Mouse (Mus musculus): ENCODE measurements around the gene Edc4. TPM values are rescaled to one million over a fixed set of nuclear protein-coding genes. Genes with fewer than 3 reads are reported as not detected.

The Edc4 gene
- polyA plus RNA-seq, 1 experiment = 87.8 TPM

- Histone ChIP-seq H3K4me3 (ENCODE audit: control insufficient read depth, low read depth, low read length) (no peak overlapping the region), H3K36me3 (ENCODE audit: control insufficient read depth, insufficient read depth, low read length) (no peaks in the 10 kb centered on the region), H3K4me1 (ENCODE audit: control insufficient read depth, insufficient read depth, low read length) (peaks cover 13% of the 10 kb centered on the region), H3K27me3 (ENCODE audit: control insufficient read depth, insufficient read depth, low read length) (no peaks in the 10 kb centered on the region), H3K27ac (ENCODE audit: control insufficient read depth, insufficient read depth, low read depth, low read length) (no peak overlapping the region)
- no peak for TF ChIP-seq CTCF (IDR thresholded peaks at IDR 0.05; ENCODE audit: control insufficient read depth, insufficient read depth, insufficient replicate concordance, low read depth, low read length)
- TF ChIP-seq POLR2A (IDR thresholded peaks at IDR 0.05; ENCODE audit: control insufficient read depth, low read depth, low read length) = no peak
Measured at GRCm38 (mm10) chr8:105935105-105935504, 54.4 kb downstream of the Edc4 start.

GRCm38 (mm10) chr8:105935863-105936603, 55.4 kb downstream of the Edc4 start:
- no peaks in the 10 kb centered on the region for H3K36me3 ChIP-seq (ENCODE audit: control insufficient read depth, insufficient read depth, low read length)

GRCm38 (mm10) chr8:105936866-105937475, 56.3 kb downstream of the Edc4 start:
- Histone ChIP-seq H3K36me3 (ENCODE audit: control insufficient read depth, insufficient read depth, low read length) (no peaks in the 10 kb centered on the region), H3K4me1 (ENCODE audit: control insufficient read depth, insufficient read depth, low read length) (peaks cover 13% of the 10 kb centered on the region), H3K27me3 (ENCODE audit: control insufficient read depth, insufficient read depth, low read length) (no peaks in the 10 kb centered on the region), H3K4me3 (ENCODE audit: control insufficient read depth, low read depth, low read length) (peak overlapping the region; percentile 95), H3K27ac (ENCODE audit: control insufficient read depth, insufficient read depth, low read depth, low read length) (peak overlapping the region; percentile 86)
- TF ChIP-seq CTCF (IDR thresholded peaks at IDR 0.05; ENCODE audit: control insufficient read depth, insufficient read depth, insufficient replicate concordance, low read depth, low read length) (no peak), POLR2A (IDR thresholded peaks at IDR 0.05; ENCODE audit: control insufficient read depth, low read depth, low read length) (peak; percentile 67)

More at GRCm38 (mm10) chr8:105935863-105936603, 55.4 kb downstream of the Edc4 start:
- no peaks in the 10 kb centered on the region for H3K27me3 ChIP-seq (ENCODE audit: control insufficient read depth, insufficient read depth, low read length)
- H3K4me3 ChIP-seq (ENCODE audit: control insufficient read depth, low read depth, low read length) = no peak overlapping the region
- no peak overlapping the region for H3K27ac ChIP-seq (ENCODE audit: control insufficient read depth, insufficient read depth, low read depth, low read length)
- TF ChIP-seq POLR2A (IDR thresholded peaks at IDR 0.05; ENCODE audit: control insufficient read depth, low read depth, low read length) = no peak
- no peak for TF ChIP-seq CTCF (IDR thresholded peaks at IDR 0.05; ENCODE audit: control insufficient read depth, insufficient read depth, insufficient replicate concordance, low read depth, low read length)
- H3K4me1 ChIP-seq (ENCODE audit: control insufficient read depth, insufficient read depth, low read length) = peaks cover 13% of the 10 kb centered on the region

GRCm38 (mm10) chr8:105937496-105938305, 57.0 kb downstream of the Edc4 start:
- H3K4me1 ChIP-seq (ENCODE audit: control insufficient read depth, insufficient read depth, low read length) = peaks cover 13% of the 10 kb centered on the region
- H3K36me3 ChIP-seq (ENCODE audit: control insufficient read depth, insufficient read depth, low read length) = no peaks in the 10 kb centered on the region
- TF ChIP-seq CTCF (IDR thresholded peaks at IDR 0.05; ENCODE audit: control insufficient read depth, insufficient read depth, insufficient replicate concordance, low read depth, low read length) (no peak), POLR2A (IDR thresholded peaks at IDR 0.05; ENCODE audit: control insufficient read depth, low read depth, low read length) (no peak)
- H3K4me3 ChIP-seq (ENCODE audit: control insufficient read depth, low read depth, low read length) = peak overlapping the region; percentile 95
- H3K27ac ChIP-seq (ENCODE audit: control insufficient read depth, insufficient read depth, low read depth, low read length) = peak overlapping the region; percentile 86
- no peaks in the 10 kb centered on the region for H3K27me3 ChIP-seq (ENCODE audit: control insufficient read depth, insufficient read depth, low read length)

- peaks cover 13% of the 10 kb centered on the region for H3K4me1 ChIP-seq (ENCODE audit: control insufficient read depth, insufficient read depth, low read length)
- peak within 1 kb of the TSS; percentile 95 for H3K4me3 ChIP-seq (ENCODE audit: control insufficient read depth, low read depth, low read length)
- TF ChIP-seq POLR2A (IDR thresholded peaks at IDR 0.05; ENCODE audit: control insufficient read depth, low read depth, low read length) = no peak
- TF ChIP-seq CTCF (IDR thresholded peaks at IDR 0.05; ENCODE audit: control insufficient read depth, insufficient read depth, insufficient replicate concordance, low read depth, low read length) = no peak
- H3K36me3 ChIP-seq (ENCODE audit: control insufficient read depth, insufficient read depth, low read length) = no peaks in the 10 kb centered on the region
- H3K27ac ChIP-seq (ENCODE audit: control insufficient read depth, insufficient read depth, low read depth, low read length) = peak within 1 kb of the TSS; percentile 86
- no peaks in the 10 kb centered on the region for H3K27me3 ChIP-seq (ENCODE audit: control insufficient read depth, insufficient read depth, low read length)
Measured at GRCm38 (mm10) chr8:105938306-105938669, 57.6 kb downstream of the Edc4 start, which contains the start of gene Psmb10. Gene Psmb10, minus strand, starts transcription at chr8:105938444.

GRCm38 (mm10) chr8:105942026-105942425, 61.3 kb downstream of the Edc4 start:
- Histone ChIP-seq H3K27me3 (ENCODE audit: control insufficient read depth, insufficient read depth, low read length) (no peaks in the 10 kb centered on the region), H3K4me3 (ENCODE audit: control insufficient read depth, low read depth, low read length) (no peak overlapping the region), H3K27ac (ENCODE audit: control insufficient read depth, insufficient read depth, low read depth, low read length) (no peak overlapping the region), H3K36me3 (ENCODE audit: control insufficient read depth, insufficient read depth, low read length) (no peaks in the 10 kb centered on the region), H3K4me1 (ENCODE audit: control insufficient read depth, insufficient read depth, low read length) (peaks cover 10% of the 10 kb centered on the region)
- TF ChIP-seq CTCF (IDR thresholded peaks at IDR 0.05; ENCODE audit: control insufficient read depth, insufficient read depth, insufficient replicate concordance, low read depth, low read length) (no peak), POLR2A (IDR thresholded peaks at IDR 0.05; ENCODE audit: control insufficient read depth, low read depth, low read length) (no peak)

- H3K27ac ChIP-seq (ENCODE audit: control insufficient read depth, insufficient read depth, low read depth, low read length) = no peak overlapping the region
- H3K4me1 ChIP-seq (ENCODE audit: control insufficient read depth, insufficient read depth, low read length) = peaks cover 5% of the 10 kb centered on the region
- H3K36me3 ChIP-seq (ENCODE audit: control insufficient read depth, insufficient read depth, low read length) = no peaks in the 10 kb centered on the region
- H3K27me3 ChIP-seq (ENCODE audit: control insufficient read depth, insufficient read depth, low read length) = no peaks in the 10 kb centered on the region
- TF ChIP-seq CTCF (IDR thresholded peaks at IDR 0.05; ENCODE audit: control insufficient read depth, insufficient read depth, insufficient replicate concordance, low read depth, low read length) (no peak), POLR2A (IDR thresholded peaks at IDR 0.05; ENCODE audit: control insufficient read depth, low read depth, low read length) (no peak)
- H3K4me3 ChIP-seq (ENCODE audit: control insufficient read depth, low read depth, low read length) = no peak overlapping the region
Measured at GRCm38 (mm10) chr8:105942542-105942941, 61.9 kb downstream of the Edc4 start.

Data from testis, adult 2 months (tissue).